Mouse (Mus musculus) ovary, postnatal 10 days (tissue): Measurements from ENCODE around the gene Fam83f.

Experiments
- DNase-seq: peaks from one replicate; pipeline ENCODE4 v3.0.0; 2022; ENCODE audit warnings: low spot score

The Fam83f gene

DNA sequence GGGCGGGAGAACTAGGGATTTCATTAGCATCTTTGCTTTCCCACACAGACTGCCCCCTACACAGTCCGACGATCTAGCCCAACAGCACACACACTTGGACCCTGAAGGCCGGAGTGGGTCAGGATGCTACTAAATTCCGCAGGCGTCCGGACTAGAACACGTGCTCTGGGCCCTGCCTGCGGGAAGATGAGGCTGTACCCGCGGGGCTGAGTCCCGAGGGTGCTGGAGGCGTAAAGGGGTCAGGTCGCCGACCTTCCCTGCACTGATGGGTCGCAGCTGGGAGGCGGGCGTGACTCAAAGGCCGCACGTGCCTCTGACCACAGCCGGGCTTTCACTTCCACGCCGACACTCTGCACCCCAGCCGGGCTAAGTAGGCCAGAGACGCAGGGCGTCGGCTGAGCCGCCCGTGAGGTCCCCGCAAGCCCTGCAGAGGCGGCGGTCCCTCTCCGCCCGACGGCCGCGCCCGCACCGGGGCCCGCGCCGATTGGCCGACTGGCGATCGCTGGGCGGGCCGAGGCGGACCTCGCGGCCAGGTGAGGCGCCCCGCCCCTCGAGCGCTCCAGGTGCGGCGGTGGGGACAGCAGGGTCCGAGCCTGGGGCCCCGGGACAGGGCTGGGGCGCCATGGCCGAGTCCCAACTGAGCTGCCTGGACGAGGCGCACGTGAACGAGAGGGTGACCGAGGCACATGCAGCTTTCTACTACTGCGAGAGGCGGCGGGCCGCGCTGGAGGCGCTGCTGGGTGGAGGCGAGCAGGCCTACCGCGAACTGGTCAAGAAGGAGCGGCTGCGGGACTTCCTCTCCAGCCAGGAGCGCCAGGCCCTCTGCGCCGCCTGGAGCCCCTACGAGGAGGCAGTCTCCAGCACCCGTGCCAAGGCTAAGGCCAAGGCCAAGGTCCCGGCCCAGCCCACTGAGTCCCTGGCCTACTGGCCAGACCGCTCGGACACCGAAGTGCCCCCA, at the start of gene Fam83f:
TSS of gene Fam83f (plus strand) at position 553 of the 958 bp plus-strand sequence.
- DNase-seq: peak; percentile 16

DNA sequence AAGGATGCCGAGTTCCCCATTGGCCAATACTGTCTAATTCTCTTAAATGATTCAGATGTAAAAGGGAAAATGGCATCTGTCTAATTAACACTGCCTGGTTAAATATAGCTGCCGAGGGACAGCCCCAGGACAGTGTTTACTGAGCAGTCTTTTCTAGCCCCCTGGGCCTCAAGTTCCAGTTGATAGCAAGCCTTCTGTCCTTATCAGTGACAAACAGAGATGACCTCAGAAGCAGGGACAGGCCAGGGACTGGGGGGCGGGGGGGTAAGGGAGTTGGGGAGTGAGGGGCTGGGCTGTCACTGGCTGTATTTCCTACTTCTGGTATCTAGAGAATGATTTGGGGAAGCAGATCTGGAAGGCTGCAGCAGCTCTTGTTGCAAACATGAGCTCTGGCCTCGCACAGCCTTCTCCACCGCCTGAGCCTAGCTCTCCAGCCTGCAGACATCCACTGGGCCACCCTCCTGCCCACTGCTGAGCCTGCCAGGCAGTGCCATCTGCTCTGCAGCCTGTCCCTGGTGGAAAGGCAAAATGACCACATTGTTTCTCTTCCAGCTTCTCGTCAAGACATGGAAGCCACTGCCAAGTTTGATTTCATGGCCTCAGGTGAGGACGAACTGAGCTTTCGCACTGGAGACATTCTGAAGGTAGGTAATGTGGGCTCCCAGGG, 48.3 kb upstream of the Fam83f start:
- DNase-seq: no peak

DNA sequence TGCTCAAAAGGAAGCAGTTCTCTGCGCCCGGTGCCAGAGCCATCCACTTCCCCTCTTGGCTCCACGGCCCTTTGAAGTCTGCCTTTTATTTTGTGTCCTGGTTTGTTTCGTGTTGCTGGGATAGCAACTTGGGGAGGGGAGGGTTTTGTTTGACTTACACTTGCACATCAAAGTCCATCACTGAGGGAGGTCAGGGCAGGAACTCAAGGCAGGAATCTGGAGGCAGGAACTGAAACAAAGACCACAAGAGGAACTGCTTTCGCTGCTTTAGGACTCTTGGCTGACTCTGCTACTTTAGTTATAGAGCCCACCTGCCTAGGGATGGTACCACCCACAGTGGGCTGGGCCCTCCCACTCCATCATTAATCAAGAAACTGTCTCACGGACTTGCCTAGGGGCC, 45.2 kb upstream of the Fam83f start:
- no peak for DNase-seq

DNA sequence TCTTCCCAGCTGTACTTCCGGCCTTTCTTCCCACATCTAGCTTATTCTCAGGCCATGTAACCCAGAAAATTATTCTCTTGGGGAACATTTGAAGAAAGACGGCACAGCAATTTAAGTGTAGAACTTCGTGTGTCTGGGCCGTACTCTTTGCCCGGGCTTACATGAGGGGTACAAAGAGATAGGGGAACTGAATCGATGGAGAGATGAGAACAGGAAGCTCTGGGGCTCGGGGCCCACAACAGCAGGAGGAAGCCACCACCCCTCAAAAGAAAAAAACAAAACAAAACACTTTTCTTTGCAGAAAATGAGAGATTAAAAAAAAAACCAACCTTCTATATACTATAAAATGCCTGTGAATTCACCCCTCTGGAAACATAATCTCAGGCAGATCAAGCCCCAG, 41.5 kb upstream of the Fam83f start:
- DNase-seq: no peak

DNA sequence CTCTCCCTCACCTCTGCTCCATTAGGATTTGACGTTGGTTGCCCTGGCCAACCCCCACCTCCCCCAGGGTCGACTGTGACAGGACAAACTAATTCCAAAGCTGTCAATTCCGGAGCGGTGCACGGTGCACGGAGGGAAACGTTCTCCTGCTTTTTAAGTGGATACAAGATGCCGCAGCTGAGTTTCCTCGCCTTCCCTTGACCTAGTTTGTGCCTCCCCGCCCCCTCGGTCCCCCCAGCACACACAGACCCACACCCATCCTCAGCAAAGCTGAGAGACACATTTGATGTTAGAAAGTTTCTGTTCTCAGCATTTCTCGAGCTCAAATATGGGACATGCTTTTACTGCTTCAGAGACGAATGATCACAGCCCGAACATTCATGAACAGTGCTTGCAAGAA, 40.9 kb upstream of the Fam83f start:
- DNase-seq: no peak

DNA sequence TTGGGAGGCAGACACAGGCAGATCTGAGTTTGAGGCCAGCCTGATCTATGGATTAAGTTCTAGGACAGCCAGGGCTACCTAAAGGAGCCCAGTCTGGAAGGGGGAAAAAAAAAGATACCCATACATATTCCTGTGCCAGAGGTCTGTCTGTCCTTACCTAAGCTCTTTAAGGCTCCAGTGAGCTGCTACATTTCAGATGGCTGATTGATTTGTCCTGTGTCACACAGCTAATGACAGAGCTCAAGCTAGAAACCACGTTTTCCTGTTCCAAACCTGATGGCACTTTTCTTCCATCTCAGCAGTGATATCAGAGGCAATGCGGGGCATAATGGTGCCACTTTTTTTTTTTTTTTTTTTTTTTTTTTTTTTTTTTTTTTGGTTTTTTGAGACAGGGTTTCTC, 40.3 kb upstream of the Fam83f start:
- DNase-seq: no peak

DNA sequence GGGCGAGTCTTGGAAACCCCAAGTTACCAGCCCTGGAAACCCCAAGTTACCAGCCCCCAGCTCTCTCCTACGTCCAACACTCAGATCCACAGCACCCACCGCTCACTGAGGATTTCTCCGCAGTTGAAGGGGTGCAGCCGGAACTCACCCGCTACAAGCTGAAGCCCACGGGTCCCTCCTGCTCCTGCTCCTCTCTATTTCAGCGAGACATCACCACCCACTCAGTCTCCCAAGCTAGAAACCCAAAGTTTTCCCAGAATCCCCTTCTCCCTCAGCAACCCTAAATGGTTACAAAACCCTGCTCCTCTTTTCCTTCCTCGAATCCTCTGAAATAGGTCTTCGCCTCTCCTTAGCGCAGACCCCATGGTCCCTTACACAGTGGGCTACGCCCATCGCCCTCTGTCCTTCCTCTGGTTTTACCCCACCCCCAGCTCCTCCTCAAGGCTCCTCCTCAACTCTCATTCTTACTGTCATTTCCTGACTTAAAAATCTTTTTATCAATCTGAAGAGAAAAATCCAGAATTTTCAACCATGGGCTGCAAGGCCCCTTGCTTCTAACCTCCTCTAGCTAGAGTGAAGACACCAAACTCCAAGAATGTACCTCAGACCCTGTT, 39.3 kb upstream of the Fam83f start:
- no peak for DNase-seq

DNA sequence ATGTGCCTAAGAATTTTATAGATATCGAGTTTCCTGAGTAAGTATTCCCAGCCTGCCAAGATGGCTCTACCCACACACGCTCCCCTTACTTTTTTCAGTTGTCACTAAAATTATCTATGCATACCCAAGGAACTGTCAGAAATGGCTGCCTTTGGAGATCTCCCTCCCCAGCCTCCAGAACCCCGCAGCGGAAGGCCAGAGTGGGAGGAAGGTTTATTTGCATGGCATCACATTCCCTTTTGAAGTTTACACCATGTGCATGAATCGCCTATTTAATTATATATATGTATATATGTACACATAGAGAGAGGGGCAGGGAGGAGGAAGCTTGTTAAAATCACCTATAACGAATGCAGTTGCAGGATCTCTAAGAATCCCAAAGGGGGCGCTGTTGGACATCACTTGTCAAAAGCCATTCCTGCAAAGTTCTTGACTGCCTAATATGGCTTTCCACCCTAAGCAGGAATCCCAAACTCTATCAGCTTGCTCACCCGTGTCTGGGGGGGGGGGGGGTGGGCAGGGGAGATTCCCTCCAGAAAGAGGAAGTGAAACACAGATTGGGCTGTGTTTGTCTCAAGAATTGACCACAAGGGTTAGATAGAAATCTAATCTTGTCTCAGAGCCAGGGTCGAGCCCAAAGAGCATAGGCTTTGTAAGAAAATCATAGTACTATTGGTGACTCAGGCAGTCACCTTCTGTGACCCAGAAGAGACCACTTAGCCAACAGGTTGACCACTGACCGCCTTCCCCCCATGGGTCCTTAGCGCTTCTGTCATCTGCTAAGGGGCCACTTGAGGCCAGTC, 37.1 kb upstream of the Fam83f start:
- no peak for DNase-seq

DNA sequence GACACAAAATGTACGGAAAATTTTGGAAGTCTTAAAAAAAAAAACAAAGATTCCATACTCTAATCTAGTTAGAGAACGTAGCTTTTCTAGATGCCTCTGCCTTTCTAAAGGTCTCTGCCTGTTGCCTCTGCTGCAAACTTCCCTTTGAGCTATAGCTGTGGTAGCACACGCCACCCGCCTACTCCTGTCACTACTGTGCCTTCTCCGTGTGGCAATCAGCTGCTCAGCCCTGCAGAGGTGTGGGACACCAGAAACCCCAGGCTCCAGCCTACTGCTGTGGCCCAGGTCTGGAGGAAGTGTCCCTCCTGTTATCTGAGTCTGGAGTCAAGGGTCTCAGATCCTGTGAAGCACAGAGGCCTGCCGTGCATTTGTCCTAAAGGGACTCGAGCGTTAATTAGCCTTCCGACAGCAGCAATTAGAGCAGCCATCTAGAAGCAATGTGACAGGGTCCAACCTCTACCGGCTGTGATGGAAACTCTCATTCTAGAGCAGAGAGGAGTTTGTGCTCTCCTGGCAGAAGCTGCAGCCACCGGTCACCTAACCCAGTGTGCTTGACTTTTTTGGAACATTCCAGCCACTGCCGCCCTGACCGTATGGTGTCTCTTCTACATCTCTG, 34.8 kb upstream of the Fam83f start:
- DNase-seq: no peak

DNA sequence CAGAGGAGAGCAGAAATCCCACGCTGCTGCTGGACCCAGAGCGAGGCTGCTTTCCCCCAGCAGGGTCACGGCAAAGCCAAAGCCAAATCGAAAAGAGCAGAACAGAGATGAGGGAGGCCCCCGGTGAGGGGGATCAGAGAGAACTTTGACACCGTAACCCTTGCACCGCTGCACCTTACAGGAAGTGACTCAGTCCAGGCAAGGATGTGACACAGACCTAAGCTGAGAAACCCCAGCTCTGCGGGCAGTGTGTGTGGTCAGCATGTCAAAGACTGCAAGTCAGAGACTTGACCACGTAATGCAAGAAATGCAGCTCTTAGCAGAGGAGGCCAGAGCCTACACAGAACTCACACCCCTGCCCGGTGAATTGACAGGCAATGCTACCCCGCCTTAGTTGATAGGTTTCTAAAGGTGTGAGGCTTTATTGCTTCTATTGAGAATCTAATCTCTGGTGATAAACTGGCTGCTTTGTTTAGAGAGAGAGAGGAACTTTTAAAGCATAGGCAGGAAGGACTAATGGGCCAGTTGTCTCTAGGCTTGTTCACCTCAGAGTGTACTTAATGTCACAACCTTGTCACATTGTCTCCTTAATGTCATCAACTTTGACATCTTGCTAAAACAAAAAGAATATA, 32.5 kb upstream of the Fam83f start:
- DNase-seq: no peak

DNA sequence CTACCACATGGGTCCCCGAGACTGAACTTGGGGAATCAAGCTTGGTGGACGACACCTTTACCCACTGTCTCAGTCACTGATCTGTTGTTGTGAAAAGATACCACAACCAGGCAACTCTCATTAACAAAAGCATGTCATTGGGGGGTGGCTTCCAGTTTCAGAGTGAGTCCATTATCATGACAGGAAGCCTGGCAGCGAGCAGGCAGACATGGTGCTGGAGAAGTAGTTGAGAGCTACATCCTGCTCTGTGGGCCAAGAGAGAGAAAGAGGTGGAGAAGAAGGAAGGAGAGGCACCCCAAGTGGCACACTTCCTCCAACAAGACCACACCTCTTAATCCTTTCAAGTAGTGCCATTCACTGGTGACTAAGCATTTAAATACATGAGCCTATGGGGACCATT, 31.8 kb upstream of the Fam83f start:
- no peak for DNase-seq

DNA sequence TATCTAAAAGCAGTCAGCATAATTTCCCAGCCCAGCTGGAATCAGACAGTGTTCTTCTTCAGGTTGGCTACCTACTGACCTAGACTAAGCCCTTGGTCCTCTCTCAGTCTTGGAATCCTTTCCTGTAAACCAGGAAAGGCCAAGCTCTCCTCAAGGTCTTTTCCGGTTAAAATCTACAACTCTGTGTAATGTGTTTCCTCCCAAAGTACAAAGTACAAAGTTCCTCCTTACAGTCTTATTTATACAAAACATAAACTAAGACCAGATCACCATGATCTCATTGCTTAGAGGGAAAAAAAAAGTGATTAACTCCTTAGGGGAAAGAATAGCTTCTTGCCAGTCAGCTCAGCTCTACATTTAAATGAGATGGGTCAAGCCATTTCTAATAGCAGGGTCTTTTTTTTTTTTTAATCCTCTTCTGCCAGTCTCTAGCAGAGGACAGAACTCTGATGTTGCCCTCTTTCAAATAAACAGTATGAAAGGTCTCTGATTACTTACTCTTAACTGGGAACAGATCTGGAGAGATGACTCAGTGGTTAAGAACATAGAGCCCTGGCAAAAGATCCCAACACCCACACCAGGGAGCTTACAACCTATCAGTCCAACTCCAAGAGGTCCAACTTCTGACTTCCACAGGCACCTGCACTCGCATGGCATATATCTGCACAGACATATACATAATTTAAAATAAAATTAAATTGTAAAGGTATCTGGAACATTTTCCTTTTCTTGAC, 29.8 kb upstream of the Fam83f start:
- no peak for DNase-seq

DNA sequence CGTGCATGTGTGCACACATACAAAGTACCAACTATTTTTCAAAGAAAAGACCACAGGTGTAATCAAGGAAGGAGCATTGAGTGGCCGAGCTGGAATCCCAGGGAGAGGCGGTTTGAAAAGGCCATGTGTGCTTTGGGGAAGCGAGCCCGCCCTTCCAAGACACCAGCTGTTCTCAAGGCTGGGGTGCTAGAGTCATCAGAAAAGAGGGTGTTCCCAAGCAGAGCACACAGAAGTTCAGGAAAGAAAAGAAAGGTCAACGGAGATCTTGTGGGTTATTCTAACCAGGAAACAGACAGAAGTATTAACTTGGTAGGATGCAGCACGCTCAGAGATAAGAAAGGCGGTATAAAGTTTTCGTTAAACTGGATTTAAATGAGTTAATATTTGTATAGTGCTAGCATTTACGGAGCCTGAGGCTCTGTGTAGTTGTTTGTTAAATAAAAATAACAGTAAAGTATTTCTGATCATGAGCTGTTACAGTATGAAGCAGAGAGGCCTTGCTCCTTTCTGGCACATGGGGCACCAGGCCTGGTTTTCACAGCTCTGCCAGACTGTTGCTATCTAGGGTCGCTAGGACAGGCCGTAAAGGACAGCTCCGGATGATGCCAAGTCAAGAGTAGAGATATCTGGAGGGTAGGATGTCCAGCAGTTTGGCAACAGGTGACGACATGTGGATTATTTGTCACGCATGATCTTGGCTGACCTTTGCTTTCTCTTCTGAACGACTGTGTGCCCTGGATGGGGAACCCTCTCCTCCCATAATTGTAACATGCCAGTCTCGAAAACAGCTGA, 26.4 kb upstream of the Fam83f start:
- no peak for DNase-seq

DNA sequence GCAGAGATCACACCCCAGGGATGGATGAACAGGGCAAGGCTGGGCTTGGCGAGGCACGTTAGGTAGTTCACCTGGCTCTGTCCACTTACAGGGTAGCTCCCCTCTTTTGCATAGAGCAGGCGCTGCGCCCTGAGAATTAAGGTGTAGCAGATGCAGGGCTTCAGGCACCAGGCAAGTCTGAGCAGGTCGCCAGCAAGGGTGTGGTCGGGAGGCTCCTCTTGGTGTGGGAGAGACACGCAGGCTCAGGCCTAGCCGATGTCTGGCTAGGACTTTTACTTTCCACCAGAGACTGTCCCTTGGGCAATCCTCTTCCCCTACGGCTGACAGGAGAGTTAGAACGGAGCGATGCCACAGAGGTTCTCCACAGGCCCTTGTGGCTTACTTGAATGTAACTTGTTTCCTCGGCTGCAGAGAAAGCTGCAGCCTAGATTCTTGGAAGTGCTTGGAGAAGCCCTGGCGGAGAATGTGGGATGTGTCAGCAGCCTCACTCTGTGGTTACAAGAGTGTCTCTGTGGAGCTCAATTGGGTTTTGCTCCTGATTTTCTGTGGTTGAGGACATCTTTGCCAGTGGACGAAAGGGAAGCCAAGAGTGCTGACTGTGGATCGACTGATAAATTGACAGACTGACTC, 22.6 kb upstream of the Fam83f start:
- no peak for DNase-seq

DNA sequence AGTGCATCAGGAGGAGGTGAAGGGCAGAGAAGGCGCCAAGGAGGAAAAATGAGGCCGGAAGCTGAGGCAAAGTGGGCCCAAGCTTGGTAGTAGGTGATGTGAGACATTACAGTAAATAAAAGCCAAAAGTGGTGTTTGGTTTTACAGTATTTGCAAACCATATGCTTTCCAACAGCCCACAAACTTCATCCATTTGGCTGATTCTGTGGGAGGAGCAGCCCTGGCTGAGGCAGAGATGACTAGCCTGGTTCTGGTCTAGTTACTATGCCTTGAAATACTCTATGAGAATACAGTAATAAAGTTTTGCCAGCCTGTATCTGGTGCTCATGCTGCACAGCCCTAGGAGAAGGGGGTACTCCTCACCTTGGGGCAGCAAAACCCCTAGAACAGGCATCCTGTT, 21.2 kb upstream of the Fam83f start:
- no peak for DNase-seq

DNA sequence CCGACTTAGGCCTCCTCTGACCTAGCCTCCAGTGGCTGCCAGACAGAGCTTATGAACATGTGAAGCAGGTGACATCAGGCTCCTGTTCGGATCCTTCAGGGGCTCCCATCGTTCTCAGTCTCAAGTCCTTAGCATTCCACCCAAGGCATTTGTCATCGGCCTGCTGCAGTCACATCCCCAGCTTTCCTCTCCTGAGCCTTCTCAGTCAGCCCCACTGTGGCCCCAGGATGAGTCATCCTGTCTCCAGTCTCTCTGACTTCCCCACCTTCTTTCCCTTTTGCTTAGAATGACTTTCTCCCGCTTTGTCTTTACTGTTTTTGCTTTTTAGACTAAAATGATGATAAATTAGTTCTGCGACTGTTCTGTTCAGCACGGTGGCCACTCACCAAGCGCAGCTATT, 17.8 kb upstream of the Fam83f start:
- no peak for DNase-seq

DNA sequence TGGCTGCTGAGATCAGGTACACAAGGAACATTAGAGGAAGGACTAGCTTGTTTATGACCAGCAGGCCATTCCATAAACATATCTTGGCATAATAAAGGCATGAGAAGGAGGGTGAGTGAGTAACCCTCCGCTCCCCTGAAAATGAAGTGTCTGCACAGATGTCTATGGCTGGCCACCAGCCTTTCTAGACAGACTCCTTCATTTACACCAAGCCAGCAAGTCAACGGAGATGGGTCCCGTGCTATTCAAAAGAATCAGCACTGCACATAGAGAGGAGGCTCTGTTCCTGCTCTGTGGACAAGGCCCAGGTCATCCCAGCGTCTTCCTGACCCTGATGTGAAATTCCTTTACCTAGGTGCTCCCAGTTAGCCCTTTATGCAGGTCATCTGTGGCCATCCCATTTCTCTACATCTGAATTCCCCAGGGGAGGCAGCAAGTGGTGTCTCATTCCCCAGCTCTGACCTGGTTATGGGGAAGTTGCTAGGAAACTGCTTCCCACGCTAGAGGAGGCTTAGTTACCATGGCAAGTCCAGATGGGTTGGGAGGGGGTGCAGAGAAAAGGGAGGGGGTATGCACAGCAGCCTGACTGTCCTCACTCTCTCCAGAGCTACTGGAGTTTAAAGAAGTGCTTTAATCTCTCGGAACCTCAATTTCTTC, 12.7 kb upstream of the Fam83f start:
- no peak for DNase-seq

DNA sequence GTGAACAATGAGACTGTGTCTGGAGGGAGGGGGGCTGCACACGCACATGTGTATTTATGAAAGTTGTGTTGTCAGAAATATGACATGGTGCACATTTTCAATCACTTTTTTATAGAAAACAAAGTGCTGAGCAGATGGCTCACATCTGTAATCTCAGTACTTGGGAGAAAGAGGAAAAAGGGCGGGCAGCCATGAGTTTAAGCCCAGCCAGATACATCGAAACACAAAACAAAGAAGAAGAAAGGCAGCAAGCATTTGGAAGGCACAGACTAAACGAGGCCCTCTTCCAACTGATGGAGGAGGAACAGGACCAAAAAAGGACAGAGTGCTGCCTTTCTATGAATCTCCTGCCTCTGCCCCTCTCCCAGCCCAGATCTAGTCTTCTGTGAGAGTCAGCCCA, 10.7 kb upstream of the Fam83f start:
- no peak for DNase-seq

DNA sequence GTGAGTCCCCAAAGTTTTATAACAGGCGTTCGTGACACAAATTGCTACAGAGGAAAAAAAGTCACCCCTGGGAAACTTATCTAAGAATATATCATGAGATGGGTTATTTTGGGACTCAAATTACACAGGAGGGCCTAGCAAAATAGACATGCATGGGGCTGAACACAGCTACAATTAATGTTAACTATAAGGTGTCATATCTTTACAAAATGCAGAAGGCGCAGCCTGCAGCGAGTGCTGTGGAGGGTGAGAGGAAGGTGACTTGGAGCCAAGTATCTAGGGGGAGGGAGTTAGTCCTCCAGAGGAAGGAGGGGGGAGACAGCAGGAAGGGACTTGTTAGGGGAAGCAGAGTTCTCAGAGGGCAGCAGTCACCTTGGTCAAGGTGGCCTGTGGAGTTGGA, 7.2 kb upstream of the Fam83f start:
- DNase-seq: no peak
